Mouse (Mus musculus) lung, embryonic 15.5 days (tissue): Measurements from ENCODE around the gene Hist2h2aa2. TPM values are rescaled to one million over a fixed set of nuclear protein-coding genes. Genes with fewer than 3 reads are reported as not detected.
"Not testable (repeated sequence)": the region's sequence is repeated elsewhere in the genome, so short reads cannot be mapped to it uniquely, and the experiment has no call there.

Experiments used
- ATAC-seq: fragments of 200-750 bp; cut with Nextera tagmentation; 2 replicates; pipeline ENCODE4 v1.8.0; 2017; ENCODE audit warnings: moderate number of reproducible peaks, borderline replicate concordance; ENCODE audit not compliant: low FRiP score, low TSS enrichment; ENCODE audit errors: extremely low read depth
- H3K27ac ChIP-seq: fragments of 300-500 bp; sonication (generic); 2 replicates; pipeline ENCODE4 v1.5.1; 2015; ENCODE audit warnings: moderate library complexity, mild to moderate bottlenecking, inconsistent platforms
- H3K27me3 ChIP-seq: fragments of 300-500 bp; sonication (generic); 2 replicates; pipeline ENCODE4 v1.6.1; 2015; ENCODE audit warnings: inconsistent platforms
- H3K36me3 ChIP-seq: fragments of 300-500 bp; sonication (generic); 2 replicates; pipeline ENCODE4 v1.6.1; 2015; ENCODE audit warnings: inconsistent platforms
- H3K4me1 ChIP-seq: fragments of 300-500 bp; sonication (generic); 2 replicates; pipeline ENCODE4 v1.6.1; 2015; ENCODE audit warnings: inconsistent platforms
- H3K4me2 ChIP-seq: fragments of 300-500 bp; sonication (generic); 2 replicates; pipeline ENCODE4 v1.6.1; 2015; ENCODE audit warnings: inconsistent platforms, mild to moderate bottlenecking, moderate library complexity
- H3K4me3 ChIP-seq: fragments of 300-500 bp; sonication (generic); 2 replicates; pipeline ENCODE4 v1.5.1; 2015; ENCODE audit warnings: mild to moderate bottlenecking, inconsistent platforms
- H3K9ac ChIP-seq: fragments of 300-500 bp; sonication (generic); 2 replicates; pipeline ENCODE4 v1.6.1; 2015; ENCODE audit warnings: inconsistent platforms
- H3K9me3 ChIP-seq: fragments of 300-500 bp; sonication (generic); 2 replicates; pipeline ENCODE4 v1.6.1; 2016; ENCODE audit warnings: inconsistent platforms
- WGBS: fragments of 180-500 bp; shearing (Covaris S2); methylation state at CpG from one replicate; pipeline ENCODE4 v1.1.7; 2015; 5-methylcytosine and 5-hydroxymethylcytosine counted together
- polyA plus RNA-seq: library from polyadenylated mRNA; unstranded; fragments of >200 nt; fragmentation: Nextera tagmentation; extraction: Ambion mirVana; gene quantifications from 2 replicates; pipeline ENCODE4 v1.2.1, GENCODE M21; 2015

Hist2h2aa2 gene
- polyA plus RNA-seq, 1 experiment from 2014 or later, result 58.4 TPM

DNA sequence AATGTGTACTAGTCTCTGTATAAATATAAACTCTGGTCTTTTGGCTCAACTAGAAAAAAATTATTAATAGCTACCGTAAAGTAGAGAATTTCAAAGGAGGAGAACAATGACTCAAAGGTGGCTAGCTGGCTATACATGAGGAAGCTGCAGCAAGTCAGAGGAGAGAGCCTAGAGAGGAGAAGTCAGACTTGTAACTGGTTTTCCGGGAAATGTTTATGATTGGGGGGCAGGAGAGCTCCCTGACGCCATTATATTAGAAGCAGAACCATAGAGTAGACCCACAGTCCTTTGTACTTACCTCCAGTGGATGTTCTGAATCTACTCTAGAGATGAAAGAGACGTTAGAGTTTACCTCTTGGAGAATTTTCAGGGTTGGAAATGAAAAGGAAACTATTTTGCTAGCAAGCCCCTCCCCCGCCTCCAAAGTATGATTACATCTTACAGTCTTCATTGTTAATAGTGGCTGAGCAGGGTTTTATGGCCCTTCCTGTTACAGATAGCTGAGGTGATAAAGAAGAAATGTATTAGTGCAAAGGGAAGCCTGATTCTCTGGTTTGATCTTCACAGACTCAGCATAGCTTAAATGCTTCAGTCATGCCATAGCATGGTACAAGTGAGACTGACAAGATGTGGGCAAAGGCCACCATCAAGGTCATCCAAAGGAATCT, 16.0 kb upstream of the Hist2h2aa2 start:
- 54% methylated on average over 5 of the region's 5 CpGs for WGBS
- H3K27me3 ChIP-seq, result peaks cover 41% of the 10 kb centered on the region
- no peak for ATAC-seq
- no peak overlapping the region for H3K27ac ChIP-seq
- no peak overlapping the region for H3K9ac ChIP-seq
- H3K4me1 ChIP-seq, result 0 out of 2 replicates have a peak, but pooled peaks cover 4% of the 10 kb centered on the region
- H3K36me3 ChIP-seq, result no peaks in the 10 kb centered on the region
- H3K9me3 ChIP-seq, result no peaks in the 10 kb centered on the region
- H3K4me2 ChIP-seq, result no peak overlapping the region
- no peak overlapping the region for H3K4me3 ChIP-seq

DNA sequence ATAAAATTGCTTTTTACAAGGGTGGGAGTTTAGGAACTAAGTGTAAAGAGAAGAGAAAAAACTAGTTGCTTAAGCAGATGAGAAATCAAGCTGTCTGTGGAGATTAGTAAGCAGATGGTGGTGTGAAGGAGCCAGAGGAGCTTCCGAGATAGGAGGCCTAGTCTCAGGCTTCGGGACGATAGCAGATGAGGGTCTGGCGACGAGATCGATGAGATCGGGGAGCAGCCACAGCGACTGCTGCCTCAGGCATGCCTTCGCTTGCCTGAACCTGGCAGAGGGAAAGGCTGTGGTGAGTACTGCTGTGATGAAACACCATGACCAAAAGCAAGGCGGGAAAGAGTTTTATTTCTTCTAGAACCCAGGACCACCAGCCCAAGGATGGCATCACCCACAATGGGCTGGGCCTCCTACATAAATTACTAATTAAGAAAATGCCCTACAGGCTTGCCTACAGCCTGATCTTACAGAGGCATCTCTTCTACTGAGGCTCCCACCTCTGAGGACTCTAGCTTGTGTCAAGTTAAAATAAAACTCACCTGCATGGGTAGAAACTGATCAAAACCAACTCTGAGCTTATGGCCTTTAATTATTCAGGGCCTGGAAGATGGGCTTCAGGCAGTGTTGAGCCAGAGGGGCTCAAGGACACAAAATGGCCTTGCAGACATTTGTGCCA, 14.7 kb upstream of the Hist2h2aa2 start:
- no peak overlapping the region for H3K9ac ChIP-seq

DNA sequence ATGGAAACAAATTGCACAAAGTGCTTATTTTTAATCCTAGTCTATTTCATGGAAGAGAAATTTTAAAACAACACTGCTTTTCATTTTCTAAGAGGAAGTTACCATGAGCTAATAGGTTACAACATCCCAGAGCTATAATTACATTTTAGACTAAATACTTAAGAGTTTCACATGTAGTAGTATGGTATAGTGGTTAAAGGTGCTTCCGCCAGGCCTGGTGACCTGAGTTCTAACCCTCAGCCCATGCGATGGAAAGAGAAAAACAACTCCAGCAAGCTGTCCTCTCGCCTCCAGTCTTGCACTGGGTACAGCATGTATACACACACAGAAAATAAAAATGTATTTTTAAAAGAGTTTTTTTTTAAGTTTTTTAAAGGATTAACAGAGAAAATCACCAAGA, 11.7 kb upstream of the Hist2h2aa2 start:
- WGBS, result 83% methylated on average over 3 of the region's 3 CpGs
- H3K4me1 ChIP-seq, result peaks cover 21% of the 10 kb centered on the region
- H3K27ac ChIP-seq, result no peak overlapping the region
- no peak overlapping the region for H3K4me3 ChIP-seq
- ATAC-seq, result no peak
- H3K9me3 ChIP-seq, result no peaks in the 10 kb centered on the region
- H3K36me3 ChIP-seq, result no peaks in the 10 kb centered on the region
- H3K4me2 ChIP-seq, result no peak overlapping the region
- peaks cover 34% of the 10 kb centered on the region for H3K27me3 ChIP-seq
- no peak overlapping the region for H3K9ac ChIP-seq

More for the DNA sequence above, 14.7 kb upstream of the Hist2h2aa2 start:
- Histone ChIP-seq H3K27ac (no peak overlapping the region), H3K9me3 (no peaks in the 10 kb centered on the region), H3K36me3 (no peaks in the 10 kb centered on the region), H3K4me3 (no peak overlapping the region), H3K27me3 (peaks cover 41% of the 10 kb centered on the region), H3K4me1 (0 out of 2 replicates have a peak, but pooled peaks cover 4% of the 10 kb centered on the region), H3K4me2 (no peak overlapping the region)
- 38% methylated on average over 10 of the region's 10 CpGs for WGBS
- ATAC-seq, result no peak

DNA sequence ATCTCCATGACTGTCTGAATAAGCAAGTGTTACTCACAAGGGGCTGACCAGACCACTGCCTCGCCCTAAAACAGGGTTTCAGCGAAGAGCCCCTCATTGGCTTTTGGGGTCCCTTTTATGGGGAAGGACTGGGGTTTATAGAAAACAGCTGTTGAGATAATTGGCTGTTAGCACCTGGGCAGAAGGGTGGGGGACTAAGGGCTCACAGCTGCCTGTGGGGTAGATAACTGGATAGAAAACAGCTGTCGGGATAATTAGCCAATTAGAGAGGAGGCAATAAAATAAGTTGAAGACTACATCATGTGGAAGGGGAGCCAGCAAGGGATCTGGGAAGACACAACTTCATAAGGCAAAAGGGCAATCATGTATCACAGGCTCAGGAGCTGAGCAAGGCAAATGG, 10.8 kb upstream of the Hist2h2aa2 start:
- no peak overlapping the region for H3K9ac ChIP-seq
- ATAC-seq, result no peak

DNA sequence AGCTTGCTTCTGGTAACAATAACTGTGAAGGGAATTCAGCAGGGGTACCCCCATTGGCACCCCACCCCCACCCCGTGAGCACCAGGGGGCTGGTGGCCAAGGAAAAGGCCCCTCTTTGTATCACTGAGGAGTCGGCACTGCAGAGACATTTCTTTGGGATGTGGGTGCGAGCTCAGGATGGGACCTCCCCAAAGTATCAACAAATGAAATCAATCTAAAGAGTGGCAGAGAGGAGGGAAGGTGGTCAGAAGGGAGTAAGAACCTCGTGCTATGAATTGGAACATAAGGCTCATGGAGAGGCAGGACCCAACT, 8.9 kb upstream of the Hist2h2aa2 start:
- Histone ChIP-seq H3K27me3 (peaks cover 19% of the 10 kb centered on the region; the same call in 1 of the 2 replicates), H3K4me3 (peak overlapping the region; percentile 46), H3K4me1 (peaks cover 25% of the 10 kb centered on the region), H3K27ac (no peak overlapping the region), H3K36me3 (no peaks in the 10 kb centered on the region), H3K4me2 (peak overlapping the region; percentile 59), H3K9ac (no peak overlapping the region), H3K9me3 (no peaks in the 10 kb centered on the region)
- ATAC-seq, result no peak
- 38% methylated on average over 4 of the region's 4 CpGs for WGBS

More for the DNA sequence above, 10.8 kb upstream of the Hist2h2aa2 start:
- H3K4me1 ChIP-seq, result peaks cover 19% of the 10 kb centered on the region
- peaks cover 34% of the 10 kb centered on the region for H3K27me3 ChIP-seq
- H3K27ac ChIP-seq, result no peak overlapping the region
- H3K36me3 ChIP-seq, result no peaks in the 10 kb centered on the region
- no peaks in the 10 kb centered on the region for H3K9me3 ChIP-seq
- no peak overlapping the region for H3K4me2 ChIP-seq
- WGBS, result 74% methylated on average over 3 of the region's 3 CpGs
- no peak overlapping the region for H3K4me3 ChIP-seq

DNA sequence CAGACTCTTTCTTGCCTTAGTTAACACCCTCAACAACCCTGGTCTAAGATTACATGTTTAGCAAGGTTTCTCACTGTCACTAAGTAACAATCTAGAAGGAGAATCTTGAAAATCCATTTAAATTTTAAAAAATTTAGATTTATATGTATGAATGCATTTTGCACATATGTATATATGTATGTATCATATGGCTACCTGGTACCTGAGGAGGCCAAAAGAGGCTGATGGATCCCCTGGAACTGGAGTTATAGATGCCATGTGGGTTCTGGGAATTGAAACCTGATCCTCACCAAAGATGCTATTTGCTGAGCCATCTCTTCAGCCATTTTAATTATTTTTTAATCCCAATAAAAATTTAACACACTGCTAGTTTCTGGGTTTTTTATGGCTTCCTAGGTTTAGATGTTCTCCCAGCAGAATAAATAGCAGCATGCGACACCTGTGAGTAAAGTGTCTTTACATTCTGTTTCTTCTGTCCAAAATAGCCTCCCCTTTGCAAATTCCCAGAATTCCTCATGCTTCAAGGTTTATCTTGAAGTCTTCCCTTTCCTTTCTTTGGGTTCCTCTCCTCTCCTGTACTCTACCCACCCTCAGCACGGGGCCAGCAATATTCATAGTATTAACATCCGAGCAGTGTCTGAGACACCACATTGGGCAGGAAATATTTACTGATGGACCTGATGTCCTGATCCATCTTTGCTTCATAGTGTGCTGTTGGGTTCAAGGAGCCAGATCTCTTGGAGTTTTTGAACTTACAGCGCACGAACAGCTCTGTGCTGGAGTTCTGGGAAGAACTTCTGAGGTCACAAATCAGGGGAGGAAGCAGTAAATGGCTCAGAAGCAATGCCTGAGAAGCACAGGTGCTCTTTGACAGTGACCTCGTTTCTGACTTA, 8.3 kb upstream of the Hist2h2aa2 start:
- peaks cover 13% of the 10 kb centered on the region; the same call in 1 of the 2 replicates for H3K27me3 ChIP-seq
- peaks cover 31% of the 10 kb centered on the region for H3K4me1 ChIP-seq
- no peaks in the 10 kb centered on the region for H3K36me3 ChIP-seq
- no peak for ATAC-seq
- peak overlapping the region; percentile 59 for H3K4me2 ChIP-seq
- H3K4me3 ChIP-seq, result peak overlapping the region; percentile 46
- H3K27ac ChIP-seq, result no peak overlapping the region
- no peaks in the 10 kb centered on the region for H3K9me3 ChIP-seq
- 35% methylated on average over 6 of the region's 6 CpGs for WGBS
- peak overlapping the region; percentile 37 for H3K9ac ChIP-seq

DNA sequence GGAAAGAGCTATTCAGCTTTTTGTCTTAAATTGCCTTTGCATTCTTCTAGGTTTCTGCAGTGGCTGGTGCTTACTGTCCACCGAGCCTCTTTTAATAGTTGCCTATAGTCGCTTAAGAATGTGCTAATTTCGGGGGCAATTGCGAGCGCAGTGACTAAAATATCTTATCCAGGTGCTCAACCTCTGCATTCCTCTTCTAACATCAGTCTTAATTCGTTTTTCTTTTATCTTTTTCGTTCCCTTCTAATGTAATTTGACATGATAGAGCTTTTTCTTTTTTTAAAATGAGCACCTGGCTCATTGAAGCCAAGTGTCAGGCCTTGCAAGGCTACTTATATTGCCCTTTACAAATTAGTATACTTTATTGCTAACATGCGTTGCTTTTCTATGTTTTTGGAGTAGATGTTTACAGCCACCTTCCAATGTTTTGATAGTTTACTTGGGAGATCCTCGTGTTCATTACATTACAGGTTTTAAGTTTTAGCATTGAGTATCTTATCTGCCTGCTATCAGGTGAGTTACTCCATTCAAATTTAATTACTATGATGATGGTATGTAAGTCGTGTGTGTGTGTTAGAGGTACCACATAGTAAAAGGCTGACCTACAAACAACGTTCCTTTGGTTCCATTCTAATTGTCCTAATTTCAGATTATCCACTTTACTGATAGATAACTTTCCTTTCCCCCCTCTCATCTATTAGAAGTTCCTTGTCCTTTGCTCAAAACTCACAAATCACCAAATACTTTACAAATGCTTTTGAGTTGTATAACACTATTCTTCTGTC, 7.5 kb upstream of the Hist2h2aa2 start:
- Histone ChIP-seq H3K27me3 (peaks cover 5% of the 10 kb centered on the region; the same call in 1 of the 2 replicates), H3K27ac (peak overlapping the region; percentile 49), H3K9ac (peak overlapping the region; percentile 37), H3K4me3 (peak overlapping the region; percentile 46), H3K36me3 (no peaks in the 10 kb centered on the region), H3K4me2 (peak overlapping the region; percentile 59), H3K4me1 (peaks cover 34% of the 10 kb centered on the region), H3K9me3 (no peaks in the 10 kb centered on the region)
- no peak for ATAC-seq
- WGBS, result 2% methylated on average over 11 of the region's 11 CpGs

DNA sequence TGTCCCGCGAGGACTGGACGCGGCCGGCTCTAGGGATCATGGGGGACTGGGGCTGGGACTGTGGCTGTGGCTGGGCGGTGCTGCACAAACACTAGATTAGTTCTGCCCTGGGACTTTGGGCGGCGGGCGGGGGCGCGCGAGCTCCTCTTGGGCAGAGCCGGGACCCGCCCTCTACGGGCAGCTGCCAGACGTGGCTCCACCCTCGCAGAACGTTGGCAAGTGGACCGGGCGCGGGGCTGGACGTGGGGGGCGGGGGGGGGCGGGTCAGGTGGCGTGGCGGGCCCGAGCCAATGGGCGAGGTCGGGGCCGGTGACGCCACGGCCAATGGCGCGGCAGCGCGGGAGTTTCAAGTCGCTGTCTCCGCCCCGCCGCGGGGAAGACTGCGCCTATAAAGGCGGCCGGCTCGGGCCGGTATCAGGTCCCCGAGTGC, 6.4 kb upstream of the Hist2h2aa2 start, which contains the start of gene Hist2h3c1:
Gene Hist2h3c1 (plus strand): TSS at position 259 of the 430 bp plus-strand sequence.
- Histone ChIP-seq H3K4me3 (peak within 1 kb of the TSS; percentile 46), H3K4me2 (peak within 1 kb of the TSS; percentile 59), H3K9ac (peak within 1 kb of the TSS; percentile 37), H3K4me1 (peaks cover 34% of the 10 kb centered on the region), H3K27ac (peak within 1 kb of the TSS; percentile 83)
- ATAC-seq, result peak; percentile 94
- not testable (repeated sequence) for H3K36me3 ChIP-seq, H3K27me3 ChIP-seq, H3K9me3 ChIP-seq
- 0% methylated on average over 6 of the region's 47 CpGs for WGBS

DNA sequence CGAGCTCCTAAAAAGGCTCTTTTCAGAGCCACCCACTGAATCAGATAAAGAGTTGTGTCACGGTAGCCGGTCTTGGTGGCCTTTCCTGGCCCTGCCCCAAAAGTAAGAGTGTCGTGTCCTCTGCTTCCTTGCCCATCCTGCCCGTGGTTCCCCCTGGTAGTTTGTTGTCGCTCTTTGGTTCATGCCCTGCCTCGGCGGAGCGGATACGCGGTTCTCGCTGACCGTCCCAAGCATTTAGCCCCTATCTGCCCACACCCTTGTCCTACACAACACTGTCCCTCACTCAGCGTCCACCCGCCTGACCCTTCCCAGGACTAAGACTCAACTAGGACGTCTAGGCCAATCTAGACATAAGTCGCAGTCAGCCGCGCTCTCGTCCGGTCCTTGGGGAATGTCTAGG, 5.9 kb upstream of the Hist2h2aa2 start:
- Histone ChIP-seq H3K4me1 (peaks cover 37% of the 10 kb centered on the region), H3K27ac (peak overlapping the region; percentile 83), H3K4me3 (peak overlapping the region; percentile 34), H3K9ac (0 out of 2 replicates have a peak overlapping the region, but pooled peaks have one; percentile 29)
- H3K36me3 ChIP-seq, ATAC-seq, H3K27me3 ChIP-seq, H3K9me3 ChIP-seq, H3K4me2 ChIP-seq: not testable (repeated sequence)
- 0% methylated on average over 12 of the region's 21 CpGs for WGBS

DNA sequence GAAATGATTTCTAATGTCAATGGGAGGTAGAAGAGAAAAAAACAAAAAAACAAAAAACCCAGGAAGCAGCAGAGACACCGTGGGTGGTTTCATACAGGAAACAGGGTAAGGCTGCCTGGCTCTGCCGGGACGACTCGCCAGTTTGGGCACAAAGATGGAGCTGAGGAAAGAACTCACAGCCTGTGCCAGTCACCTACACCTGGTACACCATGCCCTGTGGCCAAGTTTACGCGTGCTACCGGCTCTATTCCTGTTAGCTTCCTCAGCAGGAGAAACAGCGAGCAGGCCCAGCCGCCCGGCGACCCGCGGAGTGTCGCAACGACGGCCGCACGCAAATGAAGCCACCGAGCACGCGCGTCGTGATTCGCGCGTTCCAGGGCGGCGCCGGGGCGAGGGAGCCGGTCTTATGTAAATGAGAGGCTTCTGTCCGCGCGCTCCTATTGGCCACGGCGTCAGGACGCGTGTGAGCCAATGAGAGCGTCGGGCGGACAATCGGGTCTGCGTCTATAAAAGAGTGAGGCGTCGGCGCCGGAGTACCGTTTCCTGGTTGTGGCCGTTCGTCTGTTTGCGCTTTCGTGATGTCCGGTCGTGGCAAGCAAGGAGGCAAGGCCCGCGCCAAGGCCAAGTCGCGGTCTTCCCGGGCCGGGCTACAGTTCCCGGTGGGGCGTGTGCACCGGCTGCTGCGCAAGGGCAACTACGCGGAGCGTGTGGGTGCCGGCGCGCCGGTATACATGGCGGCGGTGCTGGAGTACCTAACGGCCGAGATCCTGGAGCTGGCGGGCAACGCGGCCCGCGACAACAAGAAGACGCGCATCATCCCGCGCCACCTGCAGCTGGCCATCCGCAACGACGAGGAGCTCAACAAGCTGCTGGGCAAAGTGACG, 5.2 kb upstream of the Hist2h2aa2 start, which contains the start of gene Hist2h2aa1:
Gene Hist2h2aa1 (plus strand): TSS at position 495 of the 884 bp plus-strand sequence.
- H3K9me3 ChIP-seq, H3K27me3 ChIP-seq, H3K36me3 ChIP-seq: not testable (repeated sequence)
- ATAC-seq, result peak; percentile 87
- peaks cover 41% of the 10 kb centered on the region for H3K4me1 ChIP-seq
- peak within 1 kb of the TSS; percentile 63 for H3K4me2 ChIP-seq
- H3K27ac ChIP-seq, result peak within 1 kb of the TSS; percentile 99
- peak within 1 kb of the TSS; percentile 51 for H3K4me3 ChIP-seq
- H3K9ac ChIP-seq, result peak within 1 kb of the TSS; percentile 83
- under 1% methylated on average over 32 of the region's 88 CpGs for WGBS
